Mouse (Mus musculus): ENCODE results near the gene Stard9. TPM values are rescaled to one million over a fixed set of nuclear protein-coding genes. Genes with fewer than 3 reads are reported as not detected.

The Stard9 gene
- polyA plus RNA-seq (2014; fragmentation: Nextera tagmentation; extraction: Ambion mirVana): 2.9 and 4.4 TPM in 2 replicates

- Histone ChIP-seq H3K4me3 (ENCODE audit: low read depth, low read length) (peak within 1 kb of the TSS; percentile 55), H3K9ac (ENCODE audit: low read depth, low read length) (peak within 1 kb of the TSS; percentile 67), H3K4me1 (ENCODE audit: control insufficient read depth, insufficient read depth, low read length) (peaks cover 11% of the 10 kb centered on the region), H3K36me3 (ENCODE audit: control insufficient read depth, insufficient read depth, low read length) (peaks cover 3% of the 10 kb centered on the region; the same call in 1 of the 2 replicates), H3K27ac (ENCODE audit: low read depth, low read length) (peak within 1 kb of the TSS; percentile 46; the same call in 1 of the 2 replicates), H3K27me3 (ENCODE audit: control insufficient read depth, insufficient read depth, low read length) (no peaks in the 10 kb centered on the region), H3K9me3 (replicated peaks; ENCODE audit: control insufficient read depth, low read length) (no peaks in the 10 kb centered on the region), H3K4me2 (peak within 1 kb of the TSS; percentile 73)
- WGBS (ENCODE audit: insufficient replicate concordance): 3% methylated on average over 36 of the region's 36 CpGs
- peak; percentile 99 for ATAC-seq (replicated peaks; ENCODE audit: insufficient number of reproducible peaks, low FRiP score, low TSS enrichment)
Observed at GRCm38 (mm10) chr2:120628886-120629735, at the start of gene Stard9. Gene Stard9 (plus strand): TSS chr2:120629121.

- Histone ChIP-seq H3K27ac (ENCODE audit: low read depth, low read length) (no peak overlapping the region), H3K4me1 (ENCODE audit: control insufficient read depth, insufficient read depth, low read length) (no peaks in the 10 kb centered on the region), H3K9ac (ENCODE audit: low read depth, low read length) (no peak overlapping the region), H3K36me3 (ENCODE audit: control insufficient read depth, insufficient read depth, low read length) (peaks cover 14% of the 10 kb centered on the region), H3K4me2 (no peak overlapping the region), H3K27me3 (ENCODE audit: control insufficient read depth, insufficient read depth, low read length) (no peaks in the 10 kb centered on the region), H3K9me3 (replicated peaks; ENCODE audit: control insufficient read depth, low read length) (no peaks in the 10 kb centered on the region), H3K4me3 (ENCODE audit: low read depth, low read length) (no peak overlapping the region)
- 83% methylated on average over 5 of the region's 5 CpGs for WGBS (ENCODE audit: insufficient replicate concordance)
- ATAC-seq (replicated peaks; ENCODE audit: insufficient number of reproducible peaks, low FRiP score, low TSS enrichment): no peak
Observed at GRCm38 (mm10) chr2:120589759-120590158, 39.2 kb upstream of the Stard9 start.

GRCm38 (mm10) chr2:120592227-120592626, 36.7 kb upstream of the Stard9 start:
- 93% methylated on average over 1 of the region's 1 CpGs for WGBS (ENCODE audit: insufficient replicate concordance)
- Histone ChIP-seq H3K36me3 (ENCODE audit: control insufficient read depth, insufficient read depth, low read length) (peaks cover 18% of the 10 kb centered on the region), H3K4me1 (ENCODE audit: control insufficient read depth, insufficient read depth, low read length) (no peaks in the 10 kb centered on the region), H3K9ac (ENCODE audit: low read depth, low read length) (no peak overlapping the region), H3K4me3 (ENCODE audit: low read depth, low read length) (no peak overlapping the region), H3K4me2 (no peak overlapping the region), H3K27ac (ENCODE audit: low read depth, low read length) (no peak overlapping the region), H3K9me3 (replicated peaks; ENCODE audit: control insufficient read depth, low read length) (no peaks in the 10 kb centered on the region), H3K27me3 (ENCODE audit: control insufficient read depth, insufficient read depth, low read length) (no peaks in the 10 kb centered on the region)
- no peak for ATAC-seq (replicated peaks; ENCODE audit: insufficient number of reproducible peaks, low FRiP score, low TSS enrichment)

- no peaks in the 10 kb centered on the region for H3K4me1 ChIP-seq (ENCODE audit: control insufficient read depth, insufficient read depth, low read length)
- no peak overlapping the region for H3K4me2 ChIP-seq
- WGBS (ENCODE audit: insufficient replicate concordance): 82% methylated on average over 2 of the region's 2 CpGs
- ATAC-seq (replicated peaks; ENCODE audit: insufficient number of reproducible peaks, low FRiP score, low TSS enrichment): no peak
- no peaks in the 10 kb centered on the region for H3K9me3 ChIP-seq (replicated peaks; ENCODE audit: control insufficient read depth, low read length)
- H3K27ac ChIP-seq (ENCODE audit: low read depth, low read length): no peak overlapping the region
- no peaks in the 10 kb centered on the region for H3K27me3 ChIP-seq (ENCODE audit: control insufficient read depth, insufficient read depth, low read length)
- H3K9ac ChIP-seq (ENCODE audit: low read depth, low read length): no peak overlapping the region
- peaks cover 21% of the 10 kb centered on the region for H3K36me3 ChIP-seq (ENCODE audit: control insufficient read depth, insufficient read depth, low read length)
- H3K4me3 ChIP-seq (ENCODE audit: low read depth, low read length): no peak overlapping the region
Observed at GRCm38 (mm10) chr2:120597734-120598133, 31.2 kb upstream of the Stard9 start.

GRCm38 (mm10) chr2:120599506-120599905, 29.4 kb upstream of the Stard9 start:
- no peaks in the 10 kb centered on the region for H3K9me3 ChIP-seq (replicated peaks; ENCODE audit: control insufficient read depth, low read length)
- no peaks in the 10 kb centered on the region for H3K27me3 ChIP-seq (ENCODE audit: control insufficient read depth, insufficient read depth, low read length)
- ATAC-seq (replicated peaks; ENCODE audit: insufficient number of reproducible peaks, low FRiP score, low TSS enrichment): no peak
- WGBS (ENCODE audit: insufficient replicate concordance): 84% methylated on average over 4 of the region's 4 CpGs
- H3K4me2 ChIP-seq: no peak overlapping the region
- no peak overlapping the region for H3K27ac ChIP-seq (ENCODE audit: low read depth, low read length)
- H3K4me1 ChIP-seq (ENCODE audit: control insufficient read depth, insufficient read depth, low read length): no peaks in the 10 kb centered on the region
- no peak overlapping the region for H3K9ac ChIP-seq (ENCODE audit: low read depth, low read length)
- H3K4me3 ChIP-seq (ENCODE audit: low read depth, low read length): no peak overlapping the region
- peaks cover 21% of the 10 kb centered on the region for H3K36me3 ChIP-seq (ENCODE audit: control insufficient read depth, insufficient read depth, low read length)

- WGBS (ENCODE audit: insufficient replicate concordance): 71% methylated on average over 6 of the region's 6 CpGs
- Histone ChIP-seq H3K4me2 (no peak overlapping the region), H3K4me1 (ENCODE audit: control insufficient read depth, insufficient read depth, low read length) (peaks cover 13% of the 10 kb centered on the region), H3K36me3 (ENCODE audit: control insufficient read depth, insufficient read depth, low read length) (no peaks in the 10 kb centered on the region), H3K4me3 (ENCODE audit: low read depth, low read length) (no peak overlapping the region), H3K27ac (ENCODE audit: low read depth, low read length) (no peak overlapping the region), H3K27me3 (ENCODE audit: control insufficient read depth, insufficient read depth, low read length) (no peaks in the 10 kb centered on the region), H3K9ac (ENCODE audit: low read depth, low read length) (no peak overlapping the region), H3K9me3 (replicated peaks; ENCODE audit: control insufficient read depth, low read length) (no peaks in the 10 kb centered on the region)
- no peak for ATAC-seq (replicated peaks; ENCODE audit: insufficient number of reproducible peaks, low FRiP score, low TSS enrichment)
Observed at GRCm38 (mm10) chr2:120606021-120606690, 22.8 kb upstream of the Stard9 start.

- ATAC-seq (replicated peaks; ENCODE audit: insufficient number of reproducible peaks, low FRiP score, low TSS enrichment): peak; percentile 94
Observed at GRCm38 (mm10) chr2:120608830-120609723, 19.8 kb upstream of the Stard9 start, which contains the start of the genes Haus2 and Lrrc57. Gene Haus2 (plus strand): TSS chr2:120609383. Gene Lrrc57 (minus strand): TSS chr2:120609520.

More at GRCm38 (mm10) chr2:120608830-120609723, 19.8 kb upstream of the Stard9 start, which contains the start of the genes Haus2 and Lrrc57:
- Histone ChIP-seq H3K4me3 (ENCODE audit: low read depth, low read length) (peak within 1 kb of the TSS; percentile 68), H3K4me2 (peak within 1 kb of the TSS; percentile 85), H3K9ac (ENCODE audit: low read depth, low read length) (peak within 1 kb of the TSS; percentile 80), H3K9me3 (replicated peaks; ENCODE audit: control insufficient read depth, low read length) (no peaks in the 10 kb centered on the region), H3K4me1 (ENCODE audit: control insufficient read depth, insufficient read depth, low read length) (peaks cover 13% of the 10 kb centered on the region), H3K27me3 (ENCODE audit: control insufficient read depth, insufficient read depth, low read length) (no peaks in the 10 kb centered on the region), H3K27ac (ENCODE audit: low read depth, low read length) (peak within 1 kb of the TSS; percentile 94), H3K36me3 (ENCODE audit: control insufficient read depth, insufficient read depth, low read length) (peaks cover 3% of the 10 kb centered on the region; the same call in 1 of the 2 replicates)
- under 1% methylated on average over 52 of the region's 52 CpGs for WGBS (ENCODE audit: insufficient replicate concordance)

All from heart, embryonic 11.5 days (tissue).